Mouse (Mus musculus): ENCODE data around the gene Arf4. TPM values are rescaled to one million over a fixed set of nuclear protein-coding genes. Genes with fewer than 3 reads are reported as not detected.
"Not testable (repeated sequence)": the region's sequence is repeated elsewhere in the genome, so short reads cannot be mapped to it uniquely, and the experiment has no call there.

Gene Arf4
- total RNA-seq, 1 experiment from 2014 or later, result 152 TPM

- ATAC-seq (replicated peaks in 1 of 2; ENCODE audit: insufficient read depth in 1 of 2, low FRiP score in 2 of 2, low TSS enrichment in 1 of 2, low read depth in 1 of 2, poor library complexity in 2 of 2, severe bottlenecking in 2 of 2), result no peak
These were observed 55.1 kb downstream of the Arf4 start, which contains the start of gene Dnah12 for GRCm38 (mm10) chr14:26692974-26693373. Dnah12 (plus strand) TSS chr14:26693274.

DNA sequence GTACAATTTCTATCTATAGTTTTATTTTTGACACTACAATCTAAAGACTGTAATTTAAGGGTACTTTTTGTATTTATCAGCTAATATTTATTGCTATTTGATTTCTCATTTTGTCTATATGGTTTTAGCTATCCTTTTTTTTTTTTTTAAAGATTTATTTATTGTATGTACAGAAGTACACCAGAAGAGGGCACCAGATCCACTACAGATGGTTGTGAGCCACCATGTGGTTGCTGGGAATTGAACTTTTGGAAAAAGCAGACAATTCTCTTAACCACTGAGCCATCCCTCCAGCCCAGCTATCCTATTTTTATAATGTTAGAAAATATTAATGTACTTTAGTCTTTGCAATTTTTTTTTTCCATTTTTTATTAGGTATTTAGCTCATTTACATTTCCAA, 60.0 kb downstream of the Arf4 start:
- no peak for ATAC-seq (replicated peaks in 1 of 2; ENCODE audit: insufficient read depth in 1 of 2, low FRiP score in 2 of 2, low TSS enrichment in 1 of 2, low read depth in 1 of 2, poor library complexity in 2 of 2, severe bottlenecking in 2 of 2)

GRCm38 (mm10) chr14:26705246-26705645, 67.4 kb downstream of the Arf4 start:
- ATAC-seq (replicated peaks in 1 of 2; ENCODE audit: insufficient read depth in 1 of 2, low FRiP score in 2 of 2, low TSS enrichment in 1 of 2, low read depth in 1 of 2, poor library complexity in 2 of 2, severe bottlenecking in 2 of 2), result not testable (repeated sequence)

Other genes starting within 250 kb of the Arf4 start
- gene Slmap, start 103.1 kb upstream of the Arf4 start, total RNA-seq (2017), result 63.6 and 69.5 TPM in 2 replicates
- 47.7 and 51.9 TPM in 2 replicates for gene Dennd6a, start 64.2 kb upstream of the Arf4 start, total RNA-seq (2017)
- 14.4 and 16.5 TPM in 2 replicates for gene Pde12, start 31.8 kb downstream of the Arf4 start, total RNA-seq (2017)
- gene Dnah12, start 55.2 kb downstream of the Arf4 start, total RNA-seq (2017), result 0.31 and 0.45 TPM in 2 replicates